Mouse (Mus musculus) midbrain, embryonic 11.5 days (tissue): ENCODE data around the gene Sh3kbp1. TPM values are rescaled to one million over a fixed set of nuclear protein-coding genes. Genes with fewer than 3 reads are reported as not detected.

Source experiments
- ATAC-seq: fragments of 200-750 bp; cut with Nextera tagmentation; 2 replicates; pipeline ENCODE4 v1.8.0; 2017; ENCODE audit warnings: moderate TSS enrichment, moderate library complexity; ENCODE audit not compliant: low FRiP score
- DNase-seq: peaks from one replicate; pipeline ENCODE4 v3.0.0; 2015; ENCODE audit warnings: low spot score; ENCODE audit errors: missing footprints
- H3K27ac ChIP-seq: fragments of 300-500 bp; sonication (generic); 2 replicates; pipeline ENCODE4 v1.5.1; 2014; ENCODE audit warnings: low read depth, low read length
- H3K27me3 ChIP-seq: fragments of 300-500 bp; sonication (generic); 2 replicates; pipeline ENCODE4 v1.6.1; 2014; ENCODE audit warnings: mild to moderate bottlenecking, low read length, moderate library complexity, mixed read lengths; ENCODE audit not compliant: control insufficient read depth, insufficient read depth
- H3K36me3 ChIP-seq: fragments of 300-500 bp; sonication (generic); 2 replicates; pipeline ENCODE4 v1.6.1; 2014; ENCODE audit warnings: mild to moderate bottlenecking, low read length, moderate library complexity, mixed read lengths; ENCODE audit not compliant: control insufficient read depth, insufficient read depth
- H3K4me1 ChIP-seq: fragments of 300-500 bp; sonication (generic); 2 replicates; pipeline ENCODE4 v1.6.1; 2014; ENCODE audit warnings: low read length; ENCODE audit not compliant: control insufficient read depth, insufficient read depth
- H3K4me2 ChIP-seq: fragments of 300-500 bp; sonication (generic); 2 replicates; pipeline ENCODE4 v1.6.1; 2014; ENCODE audit warnings: mild to moderate bottlenecking, moderate library complexity
- H3K4me3 ChIP-seq: fragments of 300-500 bp; sonication (generic); 2 replicates; pipeline ENCODE4 v1.5.1; 2014; ENCODE audit warnings: low read depth, low read length
- H3K9ac ChIP-seq: fragments of 300-500 bp; sonication (generic); 2 replicates; pipeline ENCODE4 v1.6.1; 2014; ENCODE audit warnings: low read length
- H3K9me3 ChIP-seq: fragments of 300-500 bp; sonication (generic); 2 replicates; pipeline ENCODE4 v1.6.1; 2016; ENCODE audit warnings: low read length; ENCODE audit not compliant: control insufficient read depth
- WGBS: fragments of 180-500 bp; shearing (Covaris S2); extraction: QIAGEN DNeasy Blood & Tissue Kit; methylation state at CpG from one replicate; pipeline ENCODE4 v1.1.7; 2014; 5-methylcytosine and 5-hydroxymethylcytosine counted together
- polyA plus RNA-seq: library from polyadenylated mRNA; unstranded; fragments of >200 nt; fragmentation: Nextera tagmentation; extraction: Ambion mirVana; gene quantifications from 2 replicates; pipeline ENCODE4 v1.2.1, GENCODE M21; 2014

Sh3kbp1 gene
- polyA plus RNA-seq, 1 experiment from 2014 or later, result 35.4 TPM

GRCm38 (mm10) chrX:159828135-159828534, 201.1 kb downstream of the Sh3kbp1 start:
- ATAC-seq, result no peak
- WGBS, result 87% methylated on average over 5 of the region's 5 CpGs
- no peak overlapping the region for H3K4me3 ChIP-seq
- H3K4me2 ChIP-seq, result no peak overlapping the region
- H3K9me3 ChIP-seq, result no peaks in the 10 kb centered on the region
- DNase-seq, result no peak
- no peak overlapping the region for H3K9ac ChIP-seq
- peaks cover 3% of the 10 kb centered on the region for H3K27me3 ChIP-seq
- H3K36me3 ChIP-seq, result no peaks in the 10 kb centered on the region
- H3K4me1 ChIP-seq, result no peaks in the 10 kb centered on the region; the same call in 1 of the 2 replicates
- no peak overlapping the region for H3K27ac ChIP-seq

GRCm38 (mm10) chrX:159829192-159829852, 202.2 kb downstream of the Sh3kbp1 start:
- H3K27ac ChIP-seq, result no peak overlapping the region
- H3K9me3 ChIP-seq, result no peaks in the 10 kb centered on the region
- H3K4me3 ChIP-seq, result no peak overlapping the region
- no peak for DNase-seq
- WGBS, result 62% methylated on average over 6 of the region's 6 CpGs
- H3K4me1 ChIP-seq, result no peaks in the 10 kb centered on the region; the same call in 1 of the 2 replicates
- H3K4me2 ChIP-seq, result no peak overlapping the region
- ATAC-seq, result peak; percentile 76
- H3K27me3 ChIP-seq, result peaks cover 3% of the 10 kb centered on the region
- H3K9ac ChIP-seq, result no peak overlapping the region
- no peaks in the 10 kb centered on the region for H3K36me3 ChIP-seq

GRCm38 (mm10) chrX:159831176-159831575, 204.1 kb downstream of the Sh3kbp1 start:
- Histone ChIP-seq H3K4me2 (no peak overlapping the region), H3K4me3 (no peak overlapping the region), H3K36me3 (no peaks in the 10 kb centered on the region), H3K27ac (no peak overlapping the region), H3K9me3 (no peaks in the 10 kb centered on the region), H3K27me3 (peaks cover 3% of the 10 kb centered on the region; the same call in 1 of the 2 replicates), H3K9ac (no peak overlapping the region), H3K4me1 (no peaks in the 10 kb centered on the region; the same call in 1 of the 2 replicates)
- no peak for DNase-seq
- ATAC-seq, result no peak
- 74% methylated on average over 2 of the region's 2 CpGs for WGBS

- no peak for ATAC-seq
- DNase-seq, result no peak
- Histone ChIP-seq H3K36me3 (no peaks in the 10 kb centered on the region), H3K9ac (no peak overlapping the region), H3K4me1 (no peaks in the 10 kb centered on the region), H3K4me2 (no peak overlapping the region), H3K27ac (no peak overlapping the region), H3K27me3 (peaks cover 4% of the 10 kb centered on the region; the same call in 1 of the 2 replicates), H3K4me3 (no peak overlapping the region), H3K9me3 (no peaks in the 10 kb centered on the region)
- 91% methylated on average over 4 of the region's 4 CpGs for WGBS
These were observed 208.2 kb downstream of the Sh3kbp1 start for GRCm38 (mm10) chrX:159835239-159835638.

GRCm38 (mm10) chrX:159837379-159837778, 210.3 kb downstream of the Sh3kbp1 start:
- peaks cover 4% of the 10 kb centered on the region; the same call in 1 of the 2 replicates for H3K27me3 ChIP-seq
- DNase-seq (no peak), ATAC-seq (no peak)
- no peaks in the 10 kb centered on the region for H3K9me3 ChIP-seq
- H3K27ac ChIP-seq, result no peak overlapping the region
- H3K36me3 ChIP-seq, result no peaks in the 10 kb centered on the region
- no peak overlapping the region for H3K4me2 ChIP-seq
- no peaks in the 10 kb centered on the region for H3K4me1 ChIP-seq
- H3K9ac ChIP-seq, result no peak overlapping the region
- WGBS, result 94% methylated on average over 1 of the region's 1 CpGs
- H3K4me3 ChIP-seq, result no peak overlapping the region

GRCm38 (mm10) chrX:159839786-159840185, 212.7 kb downstream of the Sh3kbp1 start:
- H3K9ac ChIP-seq, result no peak overlapping the region
- H3K4me3 ChIP-seq, result no peak overlapping the region
- 92% methylated on average over 2 of the region's 2 CpGs for WGBS
- H3K4me2 ChIP-seq, result no peak overlapping the region
- H3K9me3 ChIP-seq, result no peaks in the 10 kb centered on the region
- H3K27me3 ChIP-seq, result peaks cover 4% of the 10 kb centered on the region; the same call in 1 of the 2 replicates
- no peaks in the 10 kb centered on the region for H3K4me1 ChIP-seq
- DNase-seq (no peak), ATAC-seq (no peak)
- no peaks in the 10 kb centered on the region for H3K36me3 ChIP-seq
- no peak overlapping the region for H3K27ac ChIP-seq

- DNase-seq, result no peak
- no peaks in the 10 kb centered on the region for H3K36me3 ChIP-seq
- no peak overlapping the region for H3K9ac ChIP-seq
- 71% methylated on average over 7 of the region's 7 CpGs for whole genome bisulfite sequencing
- H3K4me2 ChIP-seq, result no peak overlapping the region
- H3K27me3 ChIP-seq, result peaks cover 4% of the 10 kb centered on the region; the same call in 1 of the 2 replicates
- ATAC-seq, result no peak
- no peak overlapping the region for H3K27ac ChIP-seq
- no peaks in the 10 kb centered on the region for H3K9me3 ChIP-seq
- H3K4me3 ChIP-seq, result no peak overlapping the region
- H3K4me1 ChIP-seq, result no peaks in the 10 kb centered on the region
These were observed 213.2 kb downstream of the Sh3kbp1 start for GRCm38 (mm10) chrX:159840225-159840624.

- Histone ChIP-seq H3K4me2 (no peak overlapping the region), H3K9ac (no peak overlapping the region), H3K9me3 (no peaks in the 10 kb centered on the region), H3K27me3 (peaks cover 6% of the 10 kb centered on the region), H3K4me1 (no peaks in the 10 kb centered on the region), H3K4me3 (no peak overlapping the region), H3K36me3 (no peaks in the 10 kb centered on the region), H3K27ac (no peak overlapping the region)
- 90% methylated on average over 8 of the region's 8 CpGs for WGBS
- no peak for ATAC-seq
- DNase-seq, result no peak
These were observed 223.7 kb downstream of the Sh3kbp1 start for GRCm38 (mm10) chrX:159850722-159851121.

GRCm38 (mm10) chrX:159856866-159857265, 229.8 kb downstream of the Sh3kbp1 start:
- no peaks in the 10 kb centered on the region for H3K4me1 ChIP-seq
- DNase-seq, result no peak
- H3K9ac ChIP-seq, result no peak overlapping the region
- no peak overlapping the region for H3K27ac ChIP-seq
- no peak overlapping the region for H3K4me3 ChIP-seq
- ATAC-seq, result no peak
- H3K9me3 ChIP-seq, result no peaks in the 10 kb centered on the region
- no peak overlapping the region for H3K4me2 ChIP-seq
- no peaks in the 10 kb centered on the region for H3K36me3 ChIP-seq
- WGBS, result 85% methylated on average over 1 of the region's 1 CpGs
- peaks cover 11% of the 10 kb centered on the region for H3K27me3 ChIP-seq
